Mouse (Mus musculus) kidney, postnatal 25 days (tissue): ENCODE measurements at regions not wholly inside any gene's neighbourhood (a gene's known extent, or its start where the extent isn't known, plus 50 kb on each side); places are given as distances from the start of the nearest gene placed in this dataset.

Source experiments
- DNase-seq, 2 experiments: peaks; one replicate each; pipeline ENCODE4 v3.0.0; 2021; ENCODE audit warnings: mixed read lengths in 2 of 2

GRCm38 (mm10) chr16:50095858-50096551 is 295.7 kb downstream of the Cd47 start:
- DNase-seq: peak in 1 of 2 experiments; percentile 35

GRCm38 (mm10) chr16:50096563-50096962 is 296.2 kb downstream of the Cd47 start:
- no peak for DNase-seq

GRCm38 (mm10) chr16:50103340-50103739 is 303.0 kb downstream of the Cd47 start:
- DNase-seq: no peak

GRCm38 (mm10) chr16:50118150-50118549 is 314.0 kb downstream of the Bbx start:
- peak in 1 of 2 experiments; percentile 9 for DNase-seq

- DNase-seq: no peak
Measured at GRCm38 (mm10) chr16:50122460-50122859, 309.7 kb downstream of the Bbx start.

GRCm38 (mm10) chr16:50124646-50125045 is 307.5 kb downstream of the Bbx start:
- DNase-seq: no peak

- DNase-seq: peak; percentile 70 to 75
Measured at GRCm38 (mm10) chr16:50125564-50125963, 306.6 kb downstream of the Bbx start.

- DNase-seq: no peak
Measured at GRCm38 (mm10) chr16:50131406-50131805, 300.8 kb downstream of the Bbx start.
